Mouse (Mus musculus) erythroblast, embryonic 14.5 days (primary cell): ENCODE data around the gene Uchl4.

Experiments used
- GATA1 ChIP-seq: IDR thresholded peaks from 2 replicates; pipeline ENCODE4 v1.6.1; 2012; ENCODE audit warnings: low read length, inconsistent platforms, mixed read lengths
- TAL1 ChIP-seq: IDR thresholded peaks from 3 replicates; pipeline ENCODE4 v1.6.1; 2012; ENCODE audit warnings: low read length, inconsistent platforms, mixed read lengths

DNA sequence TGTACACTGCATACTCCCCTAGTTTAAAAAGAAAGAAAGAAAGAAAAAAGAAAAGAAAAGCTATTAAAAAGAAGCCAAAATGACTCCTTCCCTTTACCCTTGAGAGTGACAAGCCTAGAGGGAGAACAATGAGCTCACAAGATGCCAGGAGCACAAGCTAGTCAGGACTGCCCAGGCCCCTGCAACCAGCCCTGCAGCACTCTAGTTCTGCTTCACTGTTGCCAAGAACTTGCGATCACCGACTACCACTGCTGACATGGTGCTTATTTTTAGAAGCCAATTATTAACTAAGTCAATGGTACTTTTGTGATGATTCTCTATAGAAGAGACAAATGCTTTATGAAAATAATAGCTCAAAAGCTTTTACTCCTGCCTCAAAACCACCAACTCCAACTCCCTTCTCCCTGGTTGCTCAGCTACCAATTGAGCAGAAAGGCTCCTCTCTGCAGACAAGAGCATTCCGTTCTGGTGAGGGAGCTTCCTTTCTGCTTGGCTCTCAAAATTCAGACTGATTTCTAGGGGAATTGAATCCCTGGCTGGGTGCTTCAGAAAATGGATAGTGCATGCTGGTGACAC is 27.4 kb upstream of the Uchl4 start:
- TF ChIP-seq GATA1 = no peak
- no peak for TF ChIP-seq TAL1
